Mouse (Mus musculus) testis, adult 2 months (tissue): ENCODE measurements at regions not wholly inside any gene's neighbourhood (a gene's known extent, or its start where the extent isn't known, plus 50 kb on each side); places are given as distances from the start of the nearest gene placed in this dataset.

Experiments used
- H3K27ac ChIP-seq: fragments of 200-500 bp; 2 replicates; pipeline ENCODE4 v1.5.1; 2012; ENCODE audit warnings: low read depth, low read length; ENCODE audit not compliant: control insufficient read depth, insufficient read depth
- H3K27me3 ChIP-seq: fragments of 200-500 bp; 2 replicates; pipeline ENCODE4 v1.6.1; 2012; ENCODE audit warnings: mild to moderate bottlenecking, low read length, moderate library complexity; ENCODE audit not compliant: control insufficient read depth, insufficient read depth
- H3K36me3 ChIP-seq: fragments of 200-500 bp; 2 replicates; pipeline ENCODE4 v1.6.1; 2012; ENCODE audit warnings: mild to moderate bottlenecking, low read length; ENCODE audit not compliant: control insufficient read depth, insufficient read depth
- H3K4me1 ChIP-seq: fragments of 200-500 bp; 2 replicates; pipeline ENCODE4 v1.6.1; 2012; ENCODE audit warnings: low read length; ENCODE audit not compliant: control insufficient read depth, insufficient read depth
- H3K4me3 ChIP-seq: fragments of 200-500 bp; 2 replicates; pipeline ENCODE4 v1.5.1; 2012; ENCODE audit warnings: low read depth, mild to moderate bottlenecking, low read length, moderate library complexity, mixed read lengths; ENCODE audit not compliant: control insufficient read depth
- CTCF ChIP-seq: fragments of 200-500 bp; IDR thresholded peaks from 2 replicates; pipeline ENCODE4 v1.5.1; 2012; ENCODE audit warnings: low read depth, mild to moderate bottlenecking, inconsistent platforms, low read length, moderate library complexity; ENCODE audit not compliant: control insufficient read depth, insufficient read depth, insufficient replicate concordance
- POLR2A ChIP-seq: fragments of 200-500 bp; IDR thresholded peaks from 2 replicates; pipeline ENCODE4 v1.6.1; 2012; ENCODE audit warnings: low read depth, mild to moderate bottlenecking, inconsistent platforms, low read length, moderate library complexity; ENCODE audit not compliant: control insufficient read depth

DNA sequence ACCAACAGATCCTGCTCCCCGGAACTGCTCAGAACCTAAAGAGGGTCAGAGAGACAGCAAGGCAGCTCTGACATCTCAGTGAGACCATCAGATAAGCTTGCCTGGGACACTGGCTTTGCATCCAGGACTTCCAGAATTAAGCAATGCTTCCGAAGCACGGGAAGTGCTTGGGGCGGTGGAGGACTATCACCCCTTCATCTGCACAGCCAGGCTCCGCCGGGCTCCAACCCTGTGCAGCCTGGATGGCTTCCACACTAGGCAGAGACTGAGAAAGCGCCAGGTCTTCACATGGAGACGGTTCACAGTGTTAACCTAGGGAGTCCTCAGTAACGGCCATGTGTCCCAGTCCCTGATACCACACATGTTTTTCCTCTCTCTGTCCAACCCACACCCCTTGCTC is 69.3 kb downstream of the Sox9 start:
- Histone ChIP-seq H3K4me1 (no peaks in the 10 kb centered on the region), H3K27me3 (no peaks in the 10 kb centered on the region), H3K36me3 (no peaks in the 10 kb centered on the region), H3K4me3 (no peak overlapping the region), H3K27ac (peak overlapping the region; percentile 36; the same call in 1 of the 2 replicates)
- TF ChIP-seq CTCF (no peak), POLR2A (no peak)

DNA sequence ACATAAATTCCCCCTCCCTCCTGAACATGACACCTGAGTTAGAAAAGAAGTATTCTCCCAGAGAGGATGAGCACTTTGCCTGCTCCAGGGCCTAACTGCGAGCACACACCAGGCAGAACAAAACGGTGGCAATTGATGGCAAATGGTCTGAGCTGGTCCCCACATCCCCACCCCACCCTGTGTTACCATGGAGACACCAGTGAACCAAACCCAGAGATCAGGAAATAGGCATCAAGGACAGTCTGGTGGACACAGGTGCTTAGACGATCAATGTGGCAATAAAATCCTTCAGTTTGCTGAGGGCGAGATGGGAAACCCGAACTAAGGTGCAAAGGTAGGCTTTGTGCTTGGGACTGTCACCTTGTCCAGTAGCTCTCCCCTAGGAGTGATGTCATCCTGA is 74.0 kb downstream of the Sox9 start:
- Histone ChIP-seq H3K4me1 (no peaks in the 10 kb centered on the region), H3K4me3 (no peak overlapping the region), H3K27ac (no peak overlapping the region), H3K27me3 (no peaks in the 10 kb centered on the region), H3K36me3 (no peaks in the 10 kb centered on the region)
- TF ChIP-seq POLR2A (no peak), CTCF (no peak)

DNA sequence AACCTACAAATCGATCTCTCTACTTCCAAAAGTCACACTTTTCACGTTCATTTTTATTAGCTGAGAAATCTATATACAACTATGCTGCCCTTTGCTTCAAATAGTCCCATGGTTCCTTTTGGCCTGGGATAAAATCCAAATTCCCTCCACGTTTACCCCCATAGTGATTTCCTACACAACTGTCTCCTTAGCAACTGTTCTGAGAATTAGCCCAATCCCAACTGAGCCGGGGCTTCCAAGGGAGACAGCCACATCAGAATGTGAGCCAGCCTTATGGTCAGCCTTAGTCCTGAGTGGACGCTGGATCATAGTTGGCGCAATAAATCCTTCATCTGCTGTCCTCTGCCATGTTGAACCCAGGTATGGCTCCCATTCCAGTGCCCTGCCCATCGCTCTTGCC is 77.3 kb downstream of the Sox9 start:
- TF ChIP-seq CTCF: no peak
- Histone ChIP-seq H3K4me3 (no peak overlapping the region), H3K36me3 (no peaks in the 10 kb centered on the region), H3K4me1 (no peaks in the 10 kb centered on the region), H3K27me3 (no peaks in the 10 kb centered on the region), H3K27ac (no peak overlapping the region)

- no peaks in the 10 kb centered on the region for H3K36me3 ChIP-seq
- no peak overlapping the region for H3K27ac ChIP-seq
- no peaks in the 10 kb centered on the region for H3K27me3 ChIP-seq
- no peak overlapping the region for H3K4me3 ChIP-seq
- H3K4me1 ChIP-seq: no peaks in the 10 kb centered on the region
- no peak for TF ChIP-seq CTCF
- no peak for TF ChIP-seq POLR2A
Measured at GRCm38 (mm10) chr11:112860797-112861196, 78.8 kb downstream of the Sox9 start.

GRCm38 (mm10) chr11:112861233-112861632 is 79.2 kb downstream of the Sox9 start:
- no peaks in the 10 kb centered on the region for H3K4me1 ChIP-seq
- no peaks in the 10 kb centered on the region for H3K27me3 ChIP-seq
- TF ChIP-seq CTCF (no peak), POLR2A (no peak)
- no peak overlapping the region for H3K27ac ChIP-seq
- no peaks in the 10 kb centered on the region for H3K36me3 ChIP-seq
- no peak overlapping the region for H3K4me3 ChIP-seq

- H3K27me3 ChIP-seq: no peaks in the 10 kb centered on the region
- H3K4me1 ChIP-seq: no peaks in the 10 kb centered on the region
- H3K27ac ChIP-seq: no peak overlapping the region
- H3K36me3 ChIP-seq: no peaks in the 10 kb centered on the region
- TF ChIP-seq CTCF (no peak), POLR2A (no peak)
- no peak overlapping the region for H3K4me3 ChIP-seq
Measured at GRCm38 (mm10) chr11:112865836-112866235, 83.8 kb downstream of the Sox9 start.

GRCm38 (mm10) chr11:112869571-112869970 is 87.5 kb downstream of the Sox9 start:
- Histone ChIP-seq H3K36me3 (no peaks in the 10 kb centered on the region), H3K27me3 (no peaks in the 10 kb centered on the region), H3K4me3 (no peak overlapping the region), H3K27ac (no peak overlapping the region), H3K4me1 (no peaks in the 10 kb centered on the region)
- no peak for TF ChIP-seq CTCF

DNA sequence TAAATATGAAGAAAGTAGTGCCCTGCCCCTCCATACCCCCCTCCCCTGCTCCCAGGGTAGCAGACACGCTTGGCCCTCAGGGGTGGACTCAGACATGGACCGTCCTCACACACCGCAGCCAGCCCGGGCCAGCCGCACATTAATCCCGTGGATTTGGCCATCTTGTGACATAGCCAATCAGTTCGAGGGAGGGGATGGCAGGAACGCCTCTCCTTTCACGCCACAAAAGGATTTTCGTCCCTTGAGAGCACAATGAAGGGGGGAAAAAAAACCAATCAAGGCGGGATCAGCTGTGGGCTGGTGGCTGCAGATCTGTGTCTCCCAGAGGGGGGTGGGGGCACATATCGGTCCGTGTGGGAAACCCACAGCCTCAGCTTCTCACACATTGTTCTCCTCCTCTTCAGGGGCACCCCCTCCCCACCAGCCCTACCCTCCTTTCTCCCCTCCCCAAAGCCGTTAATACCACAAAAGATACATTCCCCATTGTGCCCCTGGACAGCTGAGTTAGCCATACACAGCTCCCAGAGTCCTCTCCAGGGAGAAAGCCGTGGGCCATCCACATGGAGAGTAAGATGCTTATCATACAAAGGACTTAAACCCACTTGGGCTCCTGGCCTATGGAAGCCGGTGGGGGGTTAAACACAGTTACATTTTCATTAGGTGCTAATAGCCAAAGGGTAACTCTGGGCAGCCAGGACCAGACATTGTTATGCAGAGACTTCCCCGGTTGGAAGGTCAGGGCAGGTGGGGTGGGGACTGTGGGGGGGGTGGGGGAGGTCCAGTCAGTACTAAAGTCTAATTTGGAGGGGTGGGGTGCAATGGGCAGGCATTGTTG is 88.4 kb downstream of the Sox9 start:
- Histone ChIP-seq H3K27me3 (no peaks in the 10 kb centered on the region), H3K4me1 (no peaks in the 10 kb centered on the region), H3K27ac (no peak overlapping the region), H3K4me3 (no peak overlapping the region), H3K36me3 (no peaks in the 10 kb centered on the region)
- TF ChIP-seq POLR2A (no peak), CTCF (no peak)
